Mouse (Mus musculus): ENCODE data around the gene Foxn3.

The Foxn3 gene

GRCm38 (mm10) chr12:99562073-99562866 lies 1.1 kb downstream of the Foxn3 start:
- DNase-seq (ENCODE audit: extremely low spot score): peak; percentile 68

- DNase-seq (ENCODE audit: extremely low spot score): peak; percentile 47
These were observed 2.0 kb downstream of the Foxn3 start for GRCm38 (mm10) chr12:99561333-99561766.

- no peak for DNase-seq (ENCODE audit: extremely low spot score)
These were observed 2.6 kb downstream of the Foxn3 start for GRCm38 (mm10) chr12:99560701-99561332.

GRCm38 (mm10) chr12:99559483-99559882 lies 3.9 kb downstream of the Foxn3 start:
- no peak for DNase-seq (ENCODE audit: extremely low spot score)

GRCm38 (mm10) chr12:99558476-99558875 lies 4.9 kb downstream of the Foxn3 start:
- DNase-seq (ENCODE audit: extremely low spot score): no peak

- DNase-seq (ENCODE audit: extremely low spot score): no peak
These were observed 5.9 kb downstream of the Foxn3 start for GRCm38 (mm10) chr12:99557498-99557897.

- no peak for DNase-seq (ENCODE audit: extremely low spot score)
These were observed 12.8 kb downstream of the Foxn3 start for GRCm38 (mm10) chr12:99550629-99551028.

- DNase-seq (ENCODE audit: extremely low spot score): no peak
These were observed 13.6 kb downstream of the Foxn3 start for GRCm38 (mm10) chr12:99549811-99550210.

- DNase-seq (ENCODE audit: extremely low spot score): no peak
These were observed 15.0 kb downstream of the Foxn3 start for GRCm38 (mm10) chr12:99548419-99548818.

- no peak for DNase-seq (ENCODE audit: extremely low spot score)
These were observed 16.1 kb downstream of the Foxn3 start for GRCm38 (mm10) chr12:99547295-99547694.

- DNase-seq (ENCODE audit: extremely low spot score): no peak
These were observed 18.1 kb downstream of the Foxn3 start for GRCm38 (mm10) chr12:99545270-99545770.

GRCm38 (mm10) chr12:99544262-99545128 lies 18.9 kb downstream of the Foxn3 start:
- no peak for DNase-seq (ENCODE audit: extremely low spot score)

GRCm38 (mm10) chr12:99543421-99544195 lies 19.8 kb downstream of the Foxn3 start:
- no peak for DNase-seq (ENCODE audit: extremely low spot score)

- no peak for DNase-seq (ENCODE audit: extremely low spot score)
These were observed 23.2 kb downstream of the Foxn3 start for GRCm38 (mm10) chr12:99540201-99540600.

GRCm38 (mm10) chr12:99537316-99537715 lies 26.1 kb downstream of the Foxn3 start:
- no peak for DNase-seq (ENCODE audit: extremely low spot score)

GRCm38 (mm10) chr12:99536426-99536825 lies 27.0 kb downstream of the Foxn3 start:
- no peak for DNase-seq (ENCODE audit: extremely low spot score)

- no peak for DNase-seq (ENCODE audit: extremely low spot score)
These were observed 31.0 kb downstream of the Foxn3 start for GRCm38 (mm10) chr12:99532342-99532741.

GRCm38 (mm10) chr12:99529687-99530411 lies 33.5 kb downstream of the Foxn3 start:
- DNase-seq (ENCODE audit: extremely low spot score): peak; percentile 48

- DNase-seq (ENCODE audit: extremely low spot score): peak; percentile 36
These were observed 34.4 kb downstream of the Foxn3 start for GRCm38 (mm10) chr12:99528958-99529357.

- no peak for DNase-seq (ENCODE audit: extremely low spot score)
These were observed 35.9 kb downstream of the Foxn3 start for GRCm38 (mm10) chr12:99527452-99527851.

Data from embryo, embryonic 9.5 days (tissue).